Mouse (Mus musculus): Measurements from ENCODE around the gene Zfhx2.

GRCm38 (mm10) chr14:55122359-55122758 is 30.2 kb upstream of the Zfhx2 start:
- TF ChIP-seq CTCF (IDR thresholded peaks at IDR 0.05; ENCODE audit: borderline replicate concordance, extremely low read depth, insufficient read depth, insufficient read length) (no peak), POLR2A (IDR thresholded peaks at IDR 0.05; ENCODE audit: borderline replicate concordance, extremely low read depth, insufficient read depth, insufficient read length, poor library complexity, severe bottlenecking) (no peak)
